Mouse (Mus musculus) stomach, embryonic 15.5 days (tissue): ENCODE measurements around the gene Rhov. TPM values are rescaled to one million over a fixed set of nuclear protein-coding genes. Genes with fewer than 3 reads are reported as not detected.

Source experiments
- ATAC-seq: fragments of 200-750 bp; cut with Nextera tagmentation; 2 replicates; pipeline ENCODE4 v1.8.0; 2017; ENCODE audit warnings: low read depth, moderate number of reproducible peaks, moderate TSS enrichment; ENCODE audit not compliant: insufficient read depth, low FRiP score
- H3K27ac ChIP-seq: fragments of 300-500 bp; sonication (generic); 2 replicates; pipeline ENCODE4 v1.5.1; 2015; ENCODE audit warnings: mild to moderate bottlenecking, inconsistent platforms
- H3K27me3 ChIP-seq: fragments of 300-500 bp; sonication (generic); replicated peaks from 2 replicates; pipeline ENCODE4 v1.6.1; 2015; ENCODE audit warnings: inconsistent platforms
- H3K36me3 ChIP-seq: fragments of 300-500 bp; sonication (generic); 2 replicates; pipeline ENCODE4 v1.6.1; 2015; ENCODE audit warnings: inconsistent platforms
- H3K4me1 ChIP-seq: fragments of 300-500 bp; sonication (generic); 2 replicates; pipeline ENCODE4 v1.6.1; 2015; ENCODE audit warnings: inconsistent platforms
- H3K4me2 ChIP-seq: fragments of 300-500 bp; sonication (generic); 2 replicates; pipeline ENCODE4 v1.6.1; 2015; ENCODE audit warnings: mild to moderate bottlenecking, inconsistent platforms
- H3K4me3 ChIP-seq: fragments of 300-500 bp; sonication (generic); replicated peaks from 2 replicates; pipeline ENCODE4 v1.5.1; 2015; ENCODE audit warnings: inconsistent platforms
- H3K9ac ChIP-seq: fragments of 300-500 bp; sonication (generic); 2 replicates; pipeline ENCODE4 v1.6.1; 2015; ENCODE audit warnings: inconsistent platforms
- H3K9me3 ChIP-seq: fragments of 300-500 bp; sonication (generic); 2 replicates; pipeline ENCODE4 v1.6.1; 2016; ENCODE audit warnings: inconsistent platforms
- WGBS: fragments of 180-500 bp; shearing (Covaris S2); methylation state at CpG from one replicate; pipeline ENCODE4 v1.1.7; 2015; 5-methylcytosine and 5-hydroxymethylcytosine counted together
- polyA plus RNA-seq: library from polyadenylated mRNA; unstranded; fragments of >200 nt; fragmentation: Nextera tagmentation; extraction: Ambion mirVana; gene quantifications from 2 replicates; pipeline ENCODE4 v1.2.1, GENCODE M21; 2015

Gene Rhov
- polyA plus RNA-seq, 1 experiment from 2014 or later = 28.4 TPM

DNA sequence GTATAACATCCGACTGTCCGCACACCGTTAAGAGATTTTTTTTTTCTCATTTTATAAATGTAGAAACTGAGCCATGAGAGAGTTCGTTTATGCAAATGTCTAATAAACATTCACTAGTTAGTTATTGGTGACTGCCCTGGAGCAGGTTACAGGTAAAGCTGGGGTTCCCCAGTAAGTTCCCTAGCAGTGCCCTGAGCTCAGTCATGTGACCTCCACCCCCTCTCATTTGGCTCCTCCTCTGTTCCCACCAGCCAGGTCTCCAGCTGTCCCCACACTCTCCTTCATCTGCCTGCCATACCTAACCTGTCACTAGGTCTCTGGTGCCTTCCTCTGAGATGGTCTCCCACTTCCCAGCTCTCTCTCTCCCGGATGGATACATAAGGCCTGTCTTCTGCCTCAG is 16.3 kb upstream of the Rhov start:
- 88% methylated on average over 5 of the region's 5 CpGs for WGBS
- Histone ChIP-seq H3K9me3 (no peaks in the 10 kb centered on the region), H3K36me3 (peaks cover 13% of the 10 kb centered on the region), H3K27me3 (no peaks in the 10 kb centered on the region), H3K4me3 (no peak overlapping the region), H3K4me2 (no peak overlapping the region), H3K27ac (no peak overlapping the region), H3K9ac (no peak overlapping the region), H3K4me1 (peaks cover 14% of the 10 kb centered on the region)
- ATAC-seq = no peak

DNA sequence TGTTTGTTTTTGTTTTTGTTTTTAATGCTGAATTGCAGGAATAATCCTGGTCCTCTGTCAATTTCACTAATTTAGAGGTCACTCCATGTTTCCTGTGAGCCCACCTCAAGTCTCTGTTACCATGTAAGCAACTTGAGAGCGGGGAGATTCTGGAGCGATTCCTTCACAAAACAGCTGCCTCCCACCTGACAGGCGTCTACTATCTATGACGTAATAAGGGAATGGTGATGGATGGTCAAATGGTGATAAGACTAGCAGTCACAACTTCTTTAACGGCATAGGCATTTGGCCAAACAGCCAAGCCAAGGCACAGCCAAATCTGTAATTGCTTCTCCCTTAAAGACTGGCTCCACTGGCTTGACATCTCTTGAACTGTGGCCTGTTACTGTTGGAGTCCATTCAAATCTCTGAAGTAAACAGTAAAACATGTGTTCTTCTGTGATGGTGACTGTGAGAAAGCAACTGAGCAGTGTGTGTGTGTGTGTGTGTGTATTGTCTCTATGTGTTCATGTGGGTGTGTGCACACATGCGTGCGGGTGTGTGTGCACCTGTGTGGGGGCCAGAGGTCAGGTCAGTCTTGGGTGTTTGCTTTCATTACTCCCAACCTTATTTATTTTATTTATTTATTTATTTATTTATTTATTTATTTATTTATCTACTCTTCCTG is 11.0 kb upstream of the Rhov start:
- no peak overlapping the region for H3K9ac ChIP-seq
- no peak overlapping the region for H3K4me3 ChIP-seq
- no peak for ATAC-seq
- WGBS = 65% methylated on average over 7 of the region's 7 CpGs
- H3K9me3 ChIP-seq = no peaks in the 10 kb centered on the region
- no peaks in the 10 kb centered on the region for H3K36me3 ChIP-seq
- no peak overlapping the region for H3K27ac ChIP-seq
- H3K27me3 ChIP-seq = no peaks in the 10 kb centered on the region
- no peak overlapping the region for H3K4me2 ChIP-seq
- H3K4me1 ChIP-seq = no peaks in the 10 kb centered on the region

DNA sequence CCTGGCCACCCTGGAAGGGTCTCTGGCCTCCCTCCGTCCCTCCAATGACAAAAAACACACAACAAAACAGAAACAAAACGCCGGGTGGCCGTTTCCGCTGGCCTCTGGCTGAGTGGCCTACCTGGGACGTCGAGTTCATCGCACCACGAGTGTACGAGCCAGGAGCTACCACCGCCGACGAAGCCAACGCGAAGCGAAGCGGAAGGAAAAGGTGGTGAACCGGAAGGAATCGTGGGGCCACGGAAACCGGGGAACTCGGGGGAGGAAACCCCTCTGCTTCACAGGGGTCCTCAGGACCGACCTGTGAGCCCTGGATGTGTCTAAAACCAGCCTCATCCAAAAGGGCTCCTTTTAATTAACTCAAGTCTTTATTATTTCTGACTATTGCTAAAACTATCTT is 6.7 kb upstream of the Rhov start:
- Histone ChIP-seq H3K9ac (no peak overlapping the region), H3K4me2 (no peak overlapping the region), H3K27me3 (no peaks in the 10 kb centered on the region), H3K4me1 (no peaks in the 10 kb centered on the region), H3K27ac (no peak overlapping the region), H3K4me3 (no peak overlapping the region), H3K9me3 (no peaks in the 10 kb centered on the region), H3K36me3 (no peaks in the 10 kb centered on the region)
- WGBS = 90% methylated on average over 23 of the region's 23 CpGs
- no peak for ATAC-seq

DNA sequence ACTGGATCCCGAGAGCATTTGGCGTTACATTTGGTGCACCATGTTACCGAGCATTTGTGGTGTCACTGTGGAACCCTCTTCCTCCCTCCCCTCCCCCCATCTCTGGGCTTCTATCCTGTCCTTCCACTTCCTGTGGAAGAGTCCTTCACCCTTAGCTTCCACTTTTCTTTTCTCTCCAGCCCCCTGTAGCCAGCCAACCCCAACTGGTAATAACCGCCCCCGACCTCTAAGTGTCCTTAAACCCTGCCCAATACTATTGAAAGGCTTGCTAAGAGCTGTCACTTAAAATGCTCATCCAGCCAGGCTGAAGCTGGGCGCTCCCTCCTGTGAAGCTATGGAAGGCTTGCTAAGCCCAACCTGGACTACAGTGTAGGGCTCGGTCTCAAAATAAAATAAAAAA is 5.9 kb upstream of the Rhov start:
- no peaks in the 10 kb centered on the region for H3K4me1 ChIP-seq
- H3K4me2 ChIP-seq = no peak overlapping the region
- no peaks in the 10 kb centered on the region for H3K36me3 ChIP-seq
- H3K9me3 ChIP-seq = no peaks in the 10 kb centered on the region
- no peaks in the 10 kb centered on the region for H3K27me3 ChIP-seq
- H3K9ac ChIP-seq = no peak overlapping the region
- 84% methylated on average over 7 of the region's 7 CpGs for WGBS
- no peak overlapping the region for H3K4me3 ChIP-seq
- ATAC-seq = no peak
- H3K27ac ChIP-seq = no peak overlapping the region

DNA sequence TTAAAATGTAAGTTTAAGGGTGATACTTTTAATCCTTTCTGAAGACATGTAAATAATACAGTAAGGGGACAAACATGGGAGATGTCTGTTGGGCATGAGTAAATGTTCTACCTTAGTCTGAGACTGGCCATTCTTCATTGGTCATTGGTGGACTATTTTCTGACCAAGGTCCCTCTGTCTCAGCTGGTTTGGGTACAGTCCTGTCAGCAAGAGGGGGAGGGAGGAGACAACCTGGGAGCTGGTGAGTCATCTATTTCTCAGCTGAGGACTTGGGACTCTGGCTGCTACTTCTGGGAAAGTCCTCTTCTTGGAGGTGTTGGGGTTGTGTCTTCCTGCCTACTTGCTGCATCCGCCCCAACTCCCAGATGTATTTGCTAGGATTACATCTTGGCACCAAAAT is 3.1 kb upstream of the Rhov start:
- 74% methylated on average over 1 of the region's 1 CpGs for WGBS
- Histone ChIP-seq H3K36me3 (no peaks in the 10 kb centered on the region), H3K27me3 (no peaks in the 10 kb centered on the region), H3K9ac (no peak overlapping the region), H3K4me3 (no peak overlapping the region), H3K4me2 (no peak overlapping the region), H3K4me1 (no peaks in the 10 kb centered on the region), H3K9me3 (no peaks in the 10 kb centered on the region), H3K27ac (no peak overlapping the region)
- no peak for ATAC-seq

DNA sequence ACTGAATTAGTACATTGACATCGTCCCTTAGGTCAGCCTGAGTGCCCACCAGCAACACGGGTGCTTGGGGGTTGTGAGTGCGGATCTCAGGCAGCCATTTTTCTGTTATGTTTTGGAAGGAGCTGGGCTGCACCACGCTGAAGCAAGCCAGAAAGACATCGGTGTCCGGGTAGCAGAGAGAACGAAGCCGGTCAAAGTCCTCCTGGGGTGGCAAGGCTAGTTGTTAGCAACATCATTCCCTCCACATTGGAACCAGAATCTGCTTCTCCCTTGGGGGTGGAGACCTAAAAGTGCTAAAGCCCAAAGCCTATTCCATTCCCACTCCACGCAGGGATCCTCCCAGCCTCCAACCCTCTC is 808 bp downstream of the Rhov start:
- 51% methylated on average over 9 of the region's 9 CpGs for WGBS
- Histone ChIP-seq H3K9ac (peak overlapping the region; percentile 58; the same call in 1 of the 2 replicates), H3K27me3 (no peaks in the 10 kb centered on the region), H3K4me1 (no peaks in the 10 kb centered on the region), H3K4me2 (peak overlapping the region; percentile 99), H3K9me3 (no peaks in the 10 kb centered on the region), H3K36me3 (no peaks in the 10 kb centered on the region), H3K27ac (peak overlapping the region; percentile 32; the same call in 1 of the 2 replicates), H3K4me3 (peak overlapping the region; percentile 60)
- ATAC-seq = no peak

DNA sequence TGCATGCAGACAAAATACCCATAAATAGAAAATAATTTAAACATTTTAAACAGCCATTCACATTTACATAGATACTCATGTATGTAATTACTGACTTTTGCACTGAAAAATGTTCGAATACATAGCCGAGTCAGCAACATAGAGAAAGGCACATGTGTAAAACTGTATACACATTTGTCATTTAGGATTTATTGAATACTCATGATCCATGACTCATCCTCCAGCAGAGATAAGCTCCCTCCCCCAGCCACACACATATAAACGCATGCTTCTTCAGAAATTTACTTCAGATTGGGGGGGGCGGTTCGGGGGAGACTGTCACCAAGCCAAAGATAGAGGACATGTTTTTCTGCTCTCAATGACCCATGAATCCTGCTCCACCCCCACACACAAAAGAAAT is 7.3 kb downstream of the Rhov start:
- no peak overlapping the region for H3K4me3 ChIP-seq
- peak overlapping the region; percentile 60; the same call in 1 of the 2 replicates for H3K27ac ChIP-seq
- H3K4me1 ChIP-seq = peaks cover 5% of the 10 kb centered on the region; the same call in 1 of the 2 replicates
- WGBS = 52% methylated on average over 5 of the region's 5 CpGs
- H3K9me3 ChIP-seq = no peaks in the 10 kb centered on the region
- H3K36me3 ChIP-seq = no peaks in the 10 kb centered on the region
- no peaks in the 10 kb centered on the region for H3K27me3 ChIP-seq
- H3K9ac ChIP-seq = no peak overlapping the region
- H3K4me2 ChIP-seq = no peak overlapping the region
- ATAC-seq = no peak

DNA sequence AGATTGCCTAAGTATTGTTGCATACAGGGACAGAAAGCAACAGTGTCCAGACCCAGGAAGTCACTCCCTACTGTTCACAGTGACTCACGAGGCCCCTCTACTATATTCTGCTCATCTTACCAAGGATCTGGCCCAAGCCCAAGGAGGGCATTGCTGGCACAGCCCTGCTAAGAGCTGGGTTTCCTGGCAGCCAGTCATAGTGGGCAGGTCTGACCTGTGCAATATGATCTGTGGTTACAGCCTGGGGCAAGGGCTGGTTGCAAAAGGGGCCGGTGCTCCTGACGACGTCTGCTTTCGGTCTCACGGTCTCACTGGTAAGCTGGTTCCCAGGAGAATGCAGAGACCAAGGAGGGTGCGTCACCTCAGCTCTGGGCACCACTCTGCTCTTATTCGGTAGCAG is 8.1 kb downstream of the Rhov start:
- Histone ChIP-seq H3K27ac (peak overlapping the region; percentile 60; the same call in 1 of the 2 replicates), H3K27me3 (no peaks in the 10 kb centered on the region), H3K4me3 (no peak overlapping the region), H3K9ac (no peak overlapping the region), H3K4me2 (peak overlapping the region; percentile 19), H3K36me3 (no peaks in the 10 kb centered on the region), H3K4me1 (peaks cover 5% of the 10 kb centered on the region; the same call in 1 of the 2 replicates), H3K9me3 (no peaks in the 10 kb centered on the region)
- 17% methylated on average over 8 of the region's 8 CpGs for WGBS
- ATAC-seq = peak; percentile 83

DNA sequence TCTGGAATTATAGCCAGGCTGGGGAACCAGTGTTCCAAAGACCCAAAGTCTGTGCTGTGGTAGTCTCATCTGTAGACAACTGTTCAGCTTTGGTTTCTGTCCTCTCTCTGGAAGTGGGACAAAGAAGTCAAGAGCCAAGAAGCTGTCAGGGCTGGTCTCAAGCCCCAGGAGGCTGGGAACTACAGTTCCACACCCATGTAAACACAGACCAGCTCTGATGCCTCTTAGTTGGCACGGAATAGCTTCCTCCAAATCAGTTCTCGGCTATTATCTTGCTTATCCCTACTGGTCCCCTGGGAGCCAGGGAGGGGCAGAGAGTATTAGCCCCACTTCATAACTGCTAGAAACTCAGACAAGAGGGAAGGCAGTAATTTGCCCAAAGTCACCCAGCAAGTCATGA is 9.7 kb downstream of the Rhov start:
- H3K4me3 ChIP-seq = no peak overlapping the region
- no peaks in the 10 kb centered on the region for H3K9me3 ChIP-seq
- 41% methylated on average over 2 of the region's 2 CpGs for WGBS
- H3K36me3 ChIP-seq = no peaks in the 10 kb centered on the region
- H3K9ac ChIP-seq = no peak overlapping the region
- H3K4me2 ChIP-seq = no peak overlapping the region
- H3K27ac ChIP-seq = no peak overlapping the region
- ATAC-seq = no peak
- H3K4me1 ChIP-seq = peaks cover 5% of the 10 kb centered on the region; the same call in 1 of the 2 replicates
- no peaks in the 10 kb centered on the region for H3K27me3 ChIP-seq

DNA sequence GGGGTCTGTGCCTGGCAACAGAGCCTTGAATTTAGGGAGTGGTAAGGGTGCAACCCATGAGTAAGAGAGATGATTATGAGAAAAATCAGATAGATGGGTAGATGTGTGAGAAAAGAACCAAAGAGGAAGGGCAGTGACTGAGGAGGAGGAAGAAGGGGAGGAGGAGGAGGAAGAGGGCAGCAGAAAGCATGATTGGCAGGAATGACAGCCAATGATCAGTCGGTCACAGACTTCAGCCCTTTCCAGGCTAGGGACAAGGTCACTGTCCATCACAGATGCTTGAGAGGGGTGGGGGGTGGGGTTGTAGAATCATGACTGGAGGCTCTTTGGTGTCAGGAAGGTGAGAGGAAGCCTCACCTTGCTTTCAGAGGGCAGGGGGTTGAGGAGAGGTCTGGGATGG is 10.6 kb downstream of the Rhov start:
- H3K4me3 ChIP-seq = no peak overlapping the region
- H3K36me3 ChIP-seq = no peaks in the 10 kb centered on the region
- peaks cover 5% of the 10 kb centered on the region; the same call in 1 of the 2 replicates for H3K4me1 ChIP-seq
- no peaks in the 10 kb centered on the region for H3K9me3 ChIP-seq
- H3K4me2 ChIP-seq = no peak overlapping the region
- 44% methylated on average over 1 of the region's 1 CpGs for WGBS
- no peak for ATAC-seq
- no peaks in the 10 kb centered on the region for H3K27me3 ChIP-seq
- H3K9ac ChIP-seq = no peak overlapping the region
- H3K27ac ChIP-seq = no peak overlapping the region

DNA sequence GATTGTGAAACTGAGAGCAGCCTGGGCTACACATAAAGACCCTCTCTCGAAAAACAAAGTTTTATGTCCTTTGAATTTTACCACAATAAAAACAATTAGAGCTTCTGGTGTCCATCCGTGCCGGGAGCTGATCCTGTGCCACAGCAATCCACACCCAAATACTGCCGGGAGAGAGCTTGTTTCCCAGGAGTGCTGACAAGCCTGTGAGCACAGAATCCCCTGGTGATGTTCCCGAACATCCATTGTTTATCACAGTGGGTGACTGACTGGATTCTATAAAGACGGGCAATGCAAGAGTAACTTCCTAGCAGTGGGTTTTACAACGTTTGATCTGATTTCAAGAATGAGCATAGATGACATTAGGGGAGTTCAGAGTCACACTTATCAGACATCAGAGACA is 16.1 kb downstream of the Rhov start:
- Histone ChIP-seq H3K9ac (no peak overlapping the region), H3K4me3 (no peak overlapping the region), H3K4me2 (no peak overlapping the region), H3K27ac (no peak overlapping the region), H3K36me3 (no peaks in the 10 kb centered on the region), H3K9me3 (no peaks in the 10 kb centered on the region), H3K27me3 (no peaks in the 10 kb centered on the region), H3K4me1 (peaks cover 4% of the 10 kb centered on the region; the same call in 1 of the 2 replicates)
- 34% methylated on average over 7 of the region's 7 CpGs for WGBS
- no peak for ATAC-seq

DNA sequence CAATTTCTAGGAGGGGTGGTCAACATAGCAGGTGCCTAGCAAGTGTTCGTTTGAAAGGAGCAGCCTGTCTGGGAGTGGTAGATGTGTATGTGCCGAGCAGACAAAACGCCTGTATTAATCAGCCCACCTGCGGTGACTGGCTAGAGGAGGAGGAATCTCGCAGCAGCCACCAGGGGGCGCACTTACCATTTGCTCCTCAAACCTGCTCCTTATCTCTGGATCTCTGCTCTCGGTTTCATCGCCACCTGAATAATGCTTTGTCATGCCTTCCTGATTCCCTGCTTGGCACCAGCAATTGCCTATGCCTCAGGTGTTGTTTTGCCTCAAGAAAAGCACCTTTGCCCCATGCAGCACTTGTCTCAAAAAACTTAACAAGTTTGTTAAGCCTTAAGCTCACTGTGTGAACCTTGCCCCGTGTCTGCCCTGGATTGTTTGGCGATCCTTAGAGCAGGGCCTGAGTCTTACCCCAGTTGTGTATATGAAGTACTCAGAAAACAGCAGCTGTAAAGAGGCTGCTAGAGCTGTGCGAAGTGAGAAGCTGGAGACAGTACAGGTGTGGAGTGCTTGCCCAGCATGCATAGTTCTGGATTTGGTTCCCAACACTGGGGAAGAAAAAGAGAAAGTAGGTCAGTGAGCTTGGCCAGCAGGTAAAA is 20.1 kb downstream of the Rhov start:
- Histone ChIP-seq H3K9ac (no peak overlapping the region), H3K36me3 (no peaks in the 10 kb centered on the region), H3K4me2 (peak overlapping the region; percentile 32; the same call in 1 of the 2 replicates), H3K9me3 (no peaks in the 10 kb centered on the region), H3K27ac (peak overlapping the region; percentile 62), H3K4me1 (peaks cover 14% of the 10 kb centered on the region), H3K27me3 (no peaks in the 10 kb centered on the region), H3K4me3 (no peak overlapping the region)
- peak; percentile 57; the same call in 1 of the 2 replicates for ATAC-seq
- 13% methylated on average over 11 of the region's 11 CpGs for WGBS
